Mouse (Mus musculus) lung, postnatal 0 days (tissue): Measurements from ENCODE around the gene Cd80.

Source experiments
- CTCF ChIP-seq: IDR thresholded peaks from 2 replicates; pipeline ENCODE4 v1.5.1; 2016; ENCODE audit warnings: antibody characterized with exemption, mild to moderate bottlenecking
- EP300 ChIP-seq: IDR thresholded peaks from 2 replicates; pipeline ENCODE4 v1.6.1; 2016; ENCODE audit warnings: antibody characterized with exemption, mild to moderate bottlenecking, control low read depth

DNA sequence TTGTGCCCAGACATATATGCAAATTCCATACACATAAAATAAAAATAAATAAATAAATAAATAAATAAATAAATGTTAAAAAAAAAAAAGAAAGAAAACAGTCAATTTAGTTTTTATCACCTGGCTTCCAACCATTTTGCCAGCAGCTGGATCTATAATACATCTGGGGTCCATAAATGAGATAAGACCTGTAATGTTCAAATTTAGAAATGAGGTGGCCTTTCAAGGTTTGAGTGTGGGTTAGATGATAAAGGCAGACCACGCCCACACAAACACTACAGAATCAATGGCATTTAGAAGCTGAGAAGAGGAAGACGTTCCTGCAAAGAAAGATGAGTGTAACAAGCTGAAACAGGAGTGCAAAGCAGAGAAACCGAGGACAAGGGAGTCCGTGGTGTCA lies 26.0 kb downstream of the Cd80 start:
- TF ChIP-seq CTCF, result no peak
- no peak for TF ChIP-seq EP300
